Mouse (Mus musculus) embryonic facial prominence, embryonic 12.5 days (tissue): ENCODE results near the gene Gpd2. TPM values are rescaled to one million over a fixed set of nuclear protein-coding genes. Genes with fewer than 3 reads are reported as not detected.
A peak's percentile ranks its signal among the peaks of the same experiment; 100 is the strongest.

Experiments
- ATAC-seq: fragments of 200-750 bp; cut with Nextera tagmentation; 2 replicates; pipeline ENCODE4 v1.8.0; 2017; ENCODE audit not compliant: insufficient number of reproducible peaks, insufficient read depth, low FRiP score, low TSS enrichment
- H3K27ac ChIP-seq: fragments of 300-500 bp; sonication (generic); 2 replicates; pipeline ENCODE4 v1.5.1; 2016; ENCODE audit warnings: mild to moderate bottlenecking
- H3K27me3 ChIP-seq: fragments of 300-500 bp; sonication (generic); 2 replicates; pipeline ENCODE4 v1.6.1; 2016; ENCODE audit warnings: mild to moderate bottlenecking, moderate library complexity
- H3K36me3 ChIP-seq: fragments of 300-500 bp; sonication (generic); 2 replicates; pipeline ENCODE4 v1.6.1; 2016; ENCODE audit warnings: mild to moderate bottlenecking
- H3K4me1 ChIP-seq: fragments of 300-500 bp; sonication (generic); 2 replicates; pipeline ENCODE4 v1.6.1; 2016
- H3K4me2 ChIP-seq: fragments of 300-500 bp; sonication (generic); replicated peaks from 2 replicates; pipeline ENCODE4 v1.6.1; 2016; ENCODE audit warnings: mild to moderate bottlenecking, moderate library complexity
- H3K4me3 ChIP-seq: fragments of 300-500 bp; sonication (generic); 2 replicates; pipeline ENCODE4 v1.5.1; 2016; ENCODE audit warnings: mild to moderate bottlenecking
- H3K9ac ChIP-seq: fragments of 300-500 bp; sonication (generic); 2 replicates; pipeline ENCODE4 v1.6.1; 2016; ENCODE audit warnings: mild to moderate bottlenecking, moderate library complexity
- H3K9me3 ChIP-seq: fragments of 300-500 bp; sonication (generic); 2 replicates; pipeline ENCODE4 v1.6.1; 2016; ENCODE audit warnings: mild to moderate bottlenecking, moderate library complexity
- WGBS: fragments of 180-500 bp; shearing (Covaris S2); methylation state at CpG from one replicate; pipeline ENCODE4 v1.1.7; 2016; 5-methylcytosine and 5-hydroxymethylcytosine counted together
- polyA plus RNA-seq: library from polyadenylated mRNA; unstranded; fragments of >200 nt; fragmentation: Nextera tagmentation; extraction: Ambion mirVana; gene quantifications from 2 replicates; pipeline ENCODE4 v1.2.1, GENCODE M21; 2016

Gpd2 gene
- polyA plus RNA-seq, 1 experiment from 2014 or later: 18.3 TPM

- Histone ChIP-seq H3K9ac (no peak overlapping the region), H3K27ac (no peak overlapping the region), H3K4me2 (no peak overlapping the region), H3K4me1 (peaks cover 5% of the 10 kb centered on the region; the same call in 1 of the 2 replicates), H3K9me3 (no peaks in the 10 kb centered on the region), H3K4me3 (no peak overlapping the region), H3K27me3 (no peaks in the 10 kb centered on the region), H3K36me3 (no peaks in the 10 kb centered on the region)
- WGBS: 77% methylated on average over 3 of the region's 3 CpGs
- ATAC-seq: no peak
Observed at GRCm38 (mm10) chr2:57354848-57355247, 117.4 kb downstream of the Gpd2 start.

- WGBS: 91% methylated on average over 12 of the region's 12 CpGs
- no peaks in the 10 kb centered on the region for H3K27me3 ChIP-seq
- no peak overlapping the region for H3K9ac ChIP-seq
- H3K4me3 ChIP-seq: no peak overlapping the region
- no peak overlapping the region for H3K4me2 ChIP-seq
- no peak overlapping the region for H3K27ac ChIP-seq
- H3K36me3 ChIP-seq: no peaks in the 10 kb centered on the region
- no peaks in the 10 kb centered on the region for H3K9me3 ChIP-seq
- no peak for ATAC-seq
- no peaks in the 10 kb centered on the region for H3K4me1 ChIP-seq
Observed at GRCm38 (mm10) chr2:57356222-57356822, 118.9 kb downstream of the Gpd2 start.

- Histone ChIP-seq H3K4me2 (no peak overlapping the region), H3K9ac (no peak overlapping the region), H3K4me1 (no peaks in the 10 kb centered on the region), H3K27me3 (no peaks in the 10 kb centered on the region), H3K4me3 (no peak overlapping the region), H3K27ac (no peak overlapping the region), H3K9me3 (no peaks in the 10 kb centered on the region), H3K36me3 (no peaks in the 10 kb centered on the region)
- 87% methylated on average over 3 of the region's 3 CpGs for whole genome bisulfite sequencing
- no peak for ATAC-seq
Observed at GRCm38 (mm10) chr2:57362503-57362902, 125.1 kb downstream of the Gpd2 start.

GRCm38 (mm10) chr2:57374647-57375046 is 137.2 kb downstream of the Gpd2 start:
- H3K4me1 ChIP-seq: peaks cover 7% of the 10 kb centered on the region; the same call in 1 of the 2 replicates
- H3K27ac ChIP-seq: no peak overlapping the region
- no peaks in the 10 kb centered on the region for H3K9me3 ChIP-seq
- WGBS: 28% methylated on average over 4 of the region's 4 CpGs
- no peak for ATAC-seq
- H3K9ac ChIP-seq: no peak overlapping the region
- H3K27me3 ChIP-seq: no peaks in the 10 kb centered on the region
- H3K4me3 ChIP-seq: no peak overlapping the region
- H3K36me3 ChIP-seq: no peaks in the 10 kb centered on the region
- no peak overlapping the region for H3K4me2 ChIP-seq

GRCm38 (mm10) chr2:57375138-57375837 is 137.9 kb downstream of the Gpd2 start:
- peaks cover 7% of the 10 kb centered on the region; the same call in 1 of the 2 replicates for H3K4me1 ChIP-seq
- 80% methylated on average over 7 of the region's 7 CpGs for WGBS
- ATAC-seq: no peak

GRCm38 (mm10) chr2:57378147-57378889 is 140.9 kb downstream of the Gpd2 start:
- Histone ChIP-seq H3K9ac (no peak overlapping the region), H3K27me3 (no peaks in the 10 kb centered on the region), H3K9me3 (no peaks in the 10 kb centered on the region), H3K27ac (no peak overlapping the region), H3K4me2 (no peak overlapping the region), H3K4me1 (peaks cover 7% of the 10 kb centered on the region; the same call in 1 of the 2 replicates), H3K4me3 (no peak overlapping the region), H3K36me3 (no peaks in the 10 kb centered on the region)
- 20% methylated on average over 8 of the region's 8 CpGs for WGBS
- ATAC-seq: no peak

More at GRCm38 (mm10) chr2:57375138-57375837, 137.9 kb downstream of the Gpd2 start:
- Histone ChIP-seq H3K4me2 (no peak overlapping the region), H3K36me3 (no peaks in the 10 kb centered on the region), H3K4me3 (no peak overlapping the region), H3K9me3 (no peaks in the 10 kb centered on the region), H3K27ac (no peak overlapping the region), H3K27me3 (no peaks in the 10 kb centered on the region), H3K9ac (no peak overlapping the region)

- Histone ChIP-seq H3K9me3 (no peaks in the 10 kb centered on the region), H3K4me1 (no peaks in the 10 kb centered on the region), H3K27ac (no peak overlapping the region), H3K4me3 (no peak overlapping the region), H3K4me2 (no peak overlapping the region), H3K36me3 (no peaks in the 10 kb centered on the region), H3K27me3 (no peaks in the 10 kb centered on the region), H3K9ac (no peak overlapping the region)
- WGBS: 90% methylated on average over 2 of the region's 2 CpGs
- no peak for ATAC-seq
Observed at GRCm38 (mm10) chr2:57384625-57385024, 147.2 kb downstream of the Gpd2 start.

- WGBS: 43% methylated on average over 7 of the region's 7 CpGs
- no peaks in the 10 kb centered on the region for H3K4me1 ChIP-seq
- 0 out of 2 replicates have a peak, but pooled peaks have one; percentile 28 for ATAC-seq
- H3K27me3 ChIP-seq: no peaks in the 10 kb centered on the region
- H3K27ac ChIP-seq: no peak overlapping the region
- no peak overlapping the region for H3K4me3 ChIP-seq
- H3K4me2 ChIP-seq: no peak overlapping the region
- H3K9ac ChIP-seq: no peak overlapping the region
- no peaks in the 10 kb centered on the region for H3K9me3 ChIP-seq
- no peaks in the 10 kb centered on the region for H3K36me3 ChIP-seq
Observed at GRCm38 (mm10) chr2:57387816-57388215, 150.4 kb downstream of the Gpd2 start.

- Histone ChIP-seq H3K4me3 (no peak overlapping the region), H3K27ac (no peak overlapping the region), H3K4me1 (no peaks in the 10 kb centered on the region), H3K36me3 (no peaks in the 10 kb centered on the region), H3K27me3 (no peaks in the 10 kb centered on the region), H3K9me3 (no peaks in the 10 kb centered on the region), H3K4me2 (no peak overlapping the region), H3K9ac (no peak overlapping the region)
- no peak for ATAC-seq
- 87% methylated on average over 4 of the region's 4 CpGs for WGBS
Observed at GRCm38 (mm10) chr2:57395071-57395470, 157.6 kb downstream of the Gpd2 start.

GRCm38 (mm10) chr2:57396061-57396460 is 158.6 kb downstream of the Gpd2 start:
- no peak overlapping the region for H3K4me3 ChIP-seq
- no peak overlapping the region for H3K27ac ChIP-seq
- WGBS: 91% methylated on average over 13 of the region's 13 CpGs
- no peak overlapping the region for H3K4me2 ChIP-seq
- H3K27me3 ChIP-seq: no peaks in the 10 kb centered on the region
- no peaks in the 10 kb centered on the region for H3K9me3 ChIP-seq
- no peaks in the 10 kb centered on the region for H3K36me3 ChIP-seq
- H3K9ac ChIP-seq: no peak overlapping the region
- ATAC-seq: no peak
- H3K4me1 ChIP-seq: no peaks in the 10 kb centered on the region

GRCm38 (mm10) chr2:57397727-57398126 is 160.3 kb downstream of the Gpd2 start:
- H3K9me3 ChIP-seq: no peaks in the 10 kb centered on the region
- H3K27me3 ChIP-seq: no peaks in the 10 kb centered on the region
- no peak overlapping the region for H3K4me3 ChIP-seq
- no peaks in the 10 kb centered on the region for H3K4me1 ChIP-seq
- H3K36me3 ChIP-seq: no peaks in the 10 kb centered on the region
- no peak overlapping the region for H3K27ac ChIP-seq
- ATAC-seq: no peak
- no peak overlapping the region for H3K4me2 ChIP-seq
- WGBS: 75% methylated on average over 3 of the region's 3 CpGs
- H3K9ac ChIP-seq: no peak overlapping the region
